Mouse (Mus musculus) liver, embryonic 14.5 days (tissue): ENCODE measurements around the gene Olfr198. TPM values are rescaled to one million over a fixed set of nuclear protein-coding genes. Genes with fewer than 3 reads are reported as not detected.

Experiments
- ATAC-seq: fragments of 200-750 bp; cut with Nextera tagmentation; 2 replicates; pipeline ENCODE4 v1.8.0; 2017; ENCODE audit warnings: moderate number of reproducible peaks, mild to moderate bottlenecking, moderate library complexity; ENCODE audit not compliant: insufficient read depth
- DNase-seq, 3 experiments: peaks; one replicate each; pipeline ENCODE4 v3.0.0-alpha.2; 2012 to 2013; ENCODE audit warnings: low read depth in 3 of 3, low spot score in 3 of 3
- H3K27ac ChIP-seq: fragments of 300-500 bp; sonication (generic); 2 replicates; pipeline ENCODE4 v1.5.1; 2014; ENCODE audit warnings: moderate library complexity, mild to moderate bottlenecking, control low read depth, inconsistent platforms
- H3K27me3 ChIP-seq: fragments of 300-500 bp; sonication (generic); 2 replicates; pipeline ENCODE4 v1.6.1; 2014; ENCODE audit warnings: mild to moderate bottlenecking, low read length, moderate library complexity; ENCODE audit not compliant: control insufficient read depth, insufficient read depth
- H3K36me3 ChIP-seq: fragments of 300-500 bp; sonication (generic); replicated peaks from 2 replicates; pipeline ENCODE4 v1.6.1; 2014; ENCODE audit warnings: low read depth; ENCODE audit not compliant: control insufficient read depth, insufficient read depth
- H3K4me1 ChIP-seq, 2 experiments: fragments of 200-500 bp in 1 of 2; fragments of 300-500 bp in 1 of 2; sonication (generic) in 1 of 2; replicated peaks; 2 replicates each; pipeline ENCODE4 v1.6.1; 2012 to 2014; ENCODE audit warnings: antibody characterized with exemption in 1 of 2, inconsistent platforms in 1 of 2, low read length in 1 of 2; ENCODE audit not compliant: control insufficient read depth in 2 of 2, insufficient read depth in 2 of 2
- H3K4me2 ChIP-seq: fragments of 300-500 bp; sonication (generic); 2 replicates; pipeline ENCODE4 v1.6.1; 2014; ENCODE audit warnings: low read depth, mild to moderate bottlenecking, control low read depth, moderate library complexity
- H3K4me3 ChIP-seq, 2 experiments: fragments of 200-500 bp in 1 of 2; fragments of 300-500 bp in 1 of 2; sonication (generic) in 1 of 2; 2 replicates each; pipeline ENCODE4 v1.5.1; 2012 to 2014; ENCODE audit warnings: low read depth in 2 of 2, low read length in 2 of 2, mild to moderate bottlenecking in 2 of 2, control low read depth in 1 of 2, inconsistent platforms in 1 of 2, moderate library complexity in 1 of 2; ENCODE audit not compliant: insufficient read depth in 1 of 2
- H3K9ac ChIP-seq: fragments of 300-500 bp; sonication (generic); replicated peaks from 2 replicates; pipeline ENCODE4 v1.6.1; 2014; ENCODE audit warnings: mild to moderate bottlenecking, control low read depth, moderate library complexity
- H3K9me3 ChIP-seq: fragments of 300-500 bp; sonication (generic); 2 replicates; pipeline ENCODE4 v1.6.1; 2016; ENCODE audit warnings: low read length, mixed read lengths; ENCODE audit not compliant: control insufficient read depth
- CTCF ChIP-seq: IDR thresholded peaks from 2 replicates; pipeline ENCODE4 v1.5.1; 2016; ENCODE audit warnings: antibody characterized with exemption, low read depth, control low read depth
- EP300 ChIP-seq: IDR thresholded peaks from 2 replicates; pipeline ENCODE4 v1.6.1; 2016; ENCODE audit warnings: antibody characterized with exemption, low read depth
- WGBS: fragments of 180-500 bp; shearing (Covaris S2); extraction: QIAGEN DNeasy Blood & Tissue Kit; methylation state at CpG from one replicate; pipeline ENCODE4 v1.1.7; 2014; ENCODE audit not compliant: insufficient replicate concordance; 5-methylcytosine and 5-hydroxymethylcytosine counted together
- polyA plus RNA-seq, 2 experiments: library from polyadenylated mRNA; depleted of rRNA in 1 of 2; stranded (reverse) in 1 of 2; unstranded in 1 of 2; fragments of >200 nt; fragmentation: Nextera tagmentation in 1 of 2; extraction: Ambion mirVana in 1 of 2; gene quantifications; 2 replicates each; pipeline versions ENCODE4 v1.2.1 to v1.2.3; 2012 to 2014

The Olfr198 gene
- polyA plus RNA-seq, 2 experiments = not detected

DNA sequence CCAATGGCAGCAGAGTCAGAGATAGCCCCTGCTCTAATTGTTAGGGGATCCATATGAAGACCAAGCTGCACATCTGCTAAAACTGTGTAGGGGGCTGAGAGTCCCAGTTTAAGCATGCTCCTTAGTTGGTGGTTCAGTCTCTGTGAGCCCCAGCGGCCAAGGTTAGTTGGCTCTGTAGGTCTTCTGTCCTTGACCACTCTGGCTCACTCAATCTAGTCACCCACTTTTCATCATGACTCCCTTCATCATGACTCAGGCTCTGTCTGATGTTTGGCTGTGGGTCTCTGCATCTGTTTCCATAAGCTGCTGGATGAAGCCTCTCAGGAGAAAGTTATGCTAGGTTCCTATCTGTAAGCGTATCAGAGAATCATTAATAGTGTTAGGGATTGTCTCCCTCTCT is 51.3 kb downstream of the Olfr198 start:
- DNase-seq (no peak), ATAC-seq (no peak)
- Histone ChIP-seq H3K27me3 (no peaks in the 10 kb centered on the region), H3K27ac (no peak overlapping the region), H3K9ac (no peak overlapping the region), H3K4me1 (no peaks in the 10 kb centered on the region), H3K4me2 (no peak overlapping the region), H3K4me3 (no peak overlapping the region), H3K36me3 (no peaks in the 10 kb centered on the region), H3K9me3 (no peaks in the 10 kb centered on the region)
- WGBS = 46% methylated on average over 2 of the region's 2 CpGs
- TF ChIP-seq CTCF (no peak), EP300 (no peak)

Other genes starting within 250 kb of the Olfr198 start
- gene Olfr183, start 208.2 kb downstream of the Olfr198 start, polyA plus RNA-seq (2012; rRNA removed) = not detected in 2 replicates
- not detected in 2 replicates for gene Olfr183, start 208.2 kb downstream of the Olfr198 start, polyA plus RNA-seq (2014; fragmentation: Nextera tagmentation; extraction: Ambion mirVana)
- not detected in 2 replicates for gene Olfr186, start 173.2 kb downstream of the Olfr198 start, polyA plus RNA-seq (2012; rRNA removed)
- gene Olfr186, start 173.2 kb downstream of the Olfr198 start, polyA plus RNA-seq (2014; fragmentation: Nextera tagmentation; extraction: Ambion mirVana) = not detected in 2 replicates
- not detected in 2 replicates for gene Olfr187, start 163.8 kb downstream of the Olfr198 start, polyA plus RNA-seq (2012; rRNA removed)
- not detected in 2 replicates for gene Olfr187, start 163.8 kb downstream of the Olfr198 start, polyA plus RNA-seq (2014; fragmentation: Nextera tagmentation; extraction: Ambion mirVana)
- not detected in 2 replicates for gene Olfr190, start 125.5 kb downstream of the Olfr198 start, polyA plus RNA-seq (2012; rRNA removed)
- not detected in 2 replicates for gene Olfr190, start 125.5 kb downstream of the Olfr198 start, polyA plus RNA-seq (2014; fragmentation: Nextera tagmentation; extraction: Ambion mirVana)
- gene Olfr191, start 113.7 kb downstream of the Olfr198 start, polyA plus RNA-seq (2012; rRNA removed) = not detected in 2 replicates
- not detected in 2 replicates for gene Olfr191, start 113.7 kb downstream of the Olfr198 start, polyA plus RNA-seq (2014; fragmentation: Nextera tagmentation; extraction: Ambion mirVana)
- gene Olfr193, start 91.7 kb downstream of the Olfr198 start, polyA plus RNA-seq (2012; rRNA removed) = not detected in 2 replicates
- not detected in 2 replicates for gene Olfr193, start 91.7 kb downstream of the Olfr198 start, polyA plus RNA-seq (2014; fragmentation: Nextera tagmentation; extraction: Ambion mirVana)
- not detected in 2 replicates for gene Olfr194, start 82.5 kb downstream of the Olfr198 start, polyA plus RNA-seq (2012; rRNA removed)
- not detected in 2 replicates for gene Olfr194, start 82.5 kb downstream of the Olfr198 start, polyA plus RNA-seq (2014; fragmentation: Nextera tagmentation; extraction: Ambion mirVana)
- not detected in 2 replicates for gene Olfr195, start 56.5 kb downstream of the Olfr198 start, polyA plus RNA-seq (2012; rRNA removed)
- gene Olfr195, start 56.5 kb downstream of the Olfr198 start, polyA plus RNA-seq (2014; fragmentation: Nextera tagmentation; extraction: Ambion mirVana) = not detected in 2 replicates
- gene Olfr196, start 33.1 kb downstream of the Olfr198 start, polyA plus RNA-seq (2012; rRNA removed) = not detected in 2 replicates
- gene Olfr196, start 33.1 kb downstream of the Olfr198 start, polyA plus RNA-seq (2014; fragmentation: Nextera tagmentation; extraction: Ambion mirVana) = not detected in 2 replicates
- not detected in 2 replicates for gene Olfr199, start 16.2 kb upstream of the Olfr198 start, polyA plus RNA-seq (2012; rRNA removed)
- not detected in 2 replicates for gene Olfr199, start 16.2 kb upstream of the Olfr198 start, polyA plus RNA-seq (2014; fragmentation: Nextera tagmentation; extraction: Ambion mirVana)
- gene Olfr201, start 69.1 kb upstream of the Olfr198 start, polyA plus RNA-seq (2012; rRNA removed) = 0.13 and 0.21 TPM in 2 replicates
- gene Olfr201, start 69.1 kb upstream of the Olfr198 start, polyA plus RNA-seq (2014; fragmentation: Nextera tagmentation; extraction: Ambion mirVana) = 0.08 and 0.15 TPM in 2 replicates
- not detected in 2 replicates for gene Olfr202, start 83.3 kb upstream of the Olfr198 start, polyA plus RNA-seq (2012; rRNA removed)
- not detected in 2 replicates for gene Olfr202, start 83.3 kb upstream of the Olfr198 start, polyA plus RNA-seq (2014; fragmentation: Nextera tagmentation; extraction: Ambion mirVana)
- not detected in 2 replicates for gene Olfr203, start 95.3 kb upstream of the Olfr198 start, polyA plus RNA-seq (2012; rRNA removed)
- not detected in 2 replicates for gene Olfr203, start 95.3 kb upstream of the Olfr198 start, polyA plus RNA-seq (2014; fragmentation: Nextera tagmentation; extraction: Ambion mirVana)
- not detected in 2 replicates for gene Olfr204, start 114.7 kb upstream of the Olfr198 start, polyA plus RNA-seq (2012; rRNA removed)
- gene Olfr204, start 114.7 kb upstream of the Olfr198 start, polyA plus RNA-seq (2014; fragmentation: Nextera tagmentation; extraction: Ambion mirVana) = not detected in 2 replicates
- not detected in 2 replicates for gene Olfr205, start 127.6 kb upstream of the Olfr198 start, polyA plus RNA-seq (2012; rRNA removed)
- gene Olfr205, start 127.6 kb upstream of the Olfr198 start, polyA plus RNA-seq (2014; fragmentation: Nextera tagmentation; extraction: Ambion mirVana) = not detected in 2 replicates
- not detected in 2 replicates for gene Olfr206, start 145.7 kb upstream of the Olfr198 start, polyA plus RNA-seq (2012; rRNA removed)
- not detected in 2 replicates for gene Olfr206, start 145.7 kb upstream of the Olfr198 start, polyA plus RNA-seq (2014; fragmentation: Nextera tagmentation; extraction: Ambion mirVana)
- gene Olfr209, start 160.5 kb upstream of the Olfr198 start, polyA plus RNA-seq (2012; rRNA removed) = not detected in 2 replicates
- gene Olfr209, start 160.5 kb upstream of the Olfr198 start, polyA plus RNA-seq (2014; fragmentation: Nextera tagmentation; extraction: Ambion mirVana) = not detected in 2 replicates
- not detected in 2 replicates for gene Gabrr3, start 203.8 kb upstream of the Olfr198 start, polyA plus RNA-seq (2012; rRNA removed)
- gene Gabrr3, start 203.8 kb upstream of the Olfr198 start, polyA plus RNA-seq (2014; fragmentation: Nextera tagmentation; extraction: Ambion mirVana) = not detected in 2 replicates